Mouse (Mus musculus): ENCODE measurements around the gene Coro6.

The Coro6 gene

DNA sequence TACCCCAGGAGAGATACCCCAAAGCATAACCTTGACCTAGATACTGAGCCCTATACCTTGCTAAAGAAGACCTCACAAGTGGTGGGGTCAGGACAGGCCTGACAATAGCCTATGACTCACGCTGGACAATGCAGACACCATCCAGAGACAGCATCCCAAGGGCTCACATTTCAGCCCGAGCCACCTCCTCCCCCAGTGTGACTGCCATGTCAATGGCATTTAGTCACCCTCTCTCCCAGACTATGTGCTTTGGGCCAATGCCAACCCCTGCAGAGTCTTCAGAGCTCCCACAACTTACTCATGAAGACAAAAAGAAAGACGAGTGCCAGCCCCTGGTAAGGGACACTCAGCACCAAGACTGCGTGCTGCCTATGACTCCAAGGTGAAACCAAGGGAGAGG is 2.5 kb downstream of the Coro6 start:
- DNase-seq (ENCODE audit: low spot score in 2 of 2) = no peak

DNA sequence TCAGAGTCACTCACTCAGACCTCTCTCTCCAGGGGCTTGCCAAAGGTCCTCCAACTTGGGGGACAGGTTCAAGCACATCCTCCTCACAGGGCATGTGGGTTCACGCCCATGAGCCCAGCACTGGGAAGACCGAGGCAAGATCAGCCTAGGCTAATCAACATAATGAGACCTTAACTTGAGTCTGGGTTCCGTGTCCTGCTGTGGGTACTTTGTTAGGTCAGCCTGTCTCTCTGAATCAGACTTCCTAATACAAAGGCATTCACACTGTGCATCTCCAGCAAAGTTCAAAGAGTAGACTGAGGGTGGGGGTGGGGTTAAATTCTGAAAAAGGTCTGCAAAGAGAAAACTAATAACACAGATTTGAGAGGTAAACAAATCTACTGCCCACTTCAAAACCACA is 2.9 kb downstream of the Coro6 start:
- DNase-seq (ENCODE audit: low spot score in 2 of 2) = no peak

DNA sequence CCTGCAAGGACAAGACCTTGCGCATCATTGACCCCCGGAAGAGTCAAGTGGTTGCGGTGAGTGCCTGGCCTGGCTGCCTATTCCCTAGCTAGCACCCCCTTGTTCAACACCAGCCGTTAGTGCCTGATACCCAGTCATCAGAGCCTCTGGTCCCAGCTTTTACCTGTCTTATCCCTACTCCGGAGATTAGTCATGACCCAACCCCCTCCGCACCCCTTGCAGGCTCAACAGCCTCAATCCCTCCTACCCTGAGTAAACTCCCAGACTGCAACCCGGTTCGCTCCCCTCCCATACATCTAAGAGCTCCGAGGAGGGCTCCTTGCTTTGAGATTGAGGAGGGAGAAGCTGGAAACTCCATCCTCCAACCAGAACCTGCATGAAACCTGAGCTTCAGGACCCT is 4.3 kb downstream of the Coro6 start:
- DNase-seq (ENCODE audit: low spot score in 2 of 2) = no peak

DNA sequence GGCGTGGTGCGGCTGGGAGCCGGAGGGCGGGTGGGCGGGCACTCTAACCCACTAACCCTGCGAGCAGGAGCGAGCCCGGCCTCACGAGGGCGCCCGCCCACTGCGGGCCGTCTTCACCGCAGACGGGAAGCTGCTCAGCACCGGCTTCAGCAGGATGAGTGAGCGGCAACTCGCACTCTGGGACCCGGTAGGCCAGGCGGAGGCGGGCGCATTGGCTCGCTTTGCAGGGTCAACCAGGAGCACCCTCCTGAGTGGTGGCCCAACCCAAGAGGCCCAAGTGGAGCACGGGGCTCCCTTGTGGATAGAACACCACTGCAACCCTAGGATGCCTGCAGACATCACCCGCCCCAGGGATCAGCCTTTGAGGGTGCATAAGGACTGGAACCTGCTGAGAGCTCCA is 4.9 kb downstream of the Coro6 start:
- peak; percentile 59 to 84 for DNase-seq (ENCODE audit: low spot score in 2 of 2)

DNA sequence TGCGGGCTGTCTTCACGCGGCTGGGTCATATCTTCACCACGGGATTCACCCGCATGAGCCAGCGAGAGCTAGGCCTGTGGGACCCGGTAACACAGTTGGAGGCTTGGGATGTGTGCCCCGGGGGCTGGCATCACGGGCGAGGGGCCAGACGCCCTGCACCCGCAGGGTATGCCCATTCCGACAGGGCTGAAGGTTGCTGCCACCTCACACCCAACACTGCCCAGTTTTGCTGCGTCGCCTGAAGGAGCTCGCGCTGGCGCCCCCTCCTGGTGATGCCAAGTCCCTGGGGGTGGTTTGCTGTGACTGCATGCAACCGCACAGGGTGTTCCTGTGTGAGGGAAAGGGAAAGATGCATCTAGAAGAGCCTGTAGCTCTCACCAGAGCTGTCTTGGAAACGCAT is 5.6 kb downstream of the Coro6 start:
- peak; percentile 70 to 90 for DNase-seq (ENCODE audit: low spot score in 2 of 2)

DNA sequence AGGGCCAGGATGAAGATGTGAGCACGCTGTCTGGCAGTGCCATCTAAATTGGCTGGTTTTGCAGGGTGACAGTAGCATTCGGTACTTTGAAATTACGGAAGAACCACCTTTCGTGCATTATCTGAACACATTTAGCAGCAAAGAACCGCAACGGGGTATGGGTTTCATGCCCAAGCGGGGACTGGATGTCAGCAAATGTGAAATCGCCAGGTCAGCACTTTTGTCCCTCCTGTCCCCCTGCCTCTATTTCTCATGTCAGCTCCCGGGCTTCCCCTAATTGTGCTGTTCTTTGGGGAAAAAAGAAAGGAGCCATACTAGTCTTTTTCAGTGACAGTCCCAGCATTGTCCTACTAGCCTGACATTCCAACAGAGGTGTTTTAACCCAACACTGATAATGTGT is 6.2 kb downstream of the Coro6 start:
- DNase-seq (ENCODE audit: low spot score in 2 of 2) = no peak

DNA sequence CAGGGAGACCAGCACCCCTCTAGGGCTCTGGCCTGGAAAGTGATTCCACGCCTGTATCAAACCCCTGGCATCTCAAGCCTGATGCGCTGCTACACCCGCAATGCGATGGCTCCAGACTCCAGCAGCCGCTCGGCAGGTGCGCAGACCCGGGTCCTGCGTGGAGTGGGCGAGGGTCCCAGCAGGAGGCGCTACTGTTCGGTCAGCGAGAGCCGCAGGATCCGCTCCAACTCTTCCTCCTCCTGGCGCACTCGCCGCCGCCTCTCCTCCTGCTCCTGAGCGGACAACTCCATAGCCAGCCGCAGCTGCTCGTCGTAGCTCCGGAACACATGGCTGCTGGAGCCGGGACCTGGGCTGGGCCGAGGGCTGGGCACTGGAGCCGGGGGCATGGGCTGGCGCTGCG is 9.2 kb downstream of the Coro6 start:
- no peak for DNase-seq (ENCODE audit: low spot score in 2 of 2)

DNA sequence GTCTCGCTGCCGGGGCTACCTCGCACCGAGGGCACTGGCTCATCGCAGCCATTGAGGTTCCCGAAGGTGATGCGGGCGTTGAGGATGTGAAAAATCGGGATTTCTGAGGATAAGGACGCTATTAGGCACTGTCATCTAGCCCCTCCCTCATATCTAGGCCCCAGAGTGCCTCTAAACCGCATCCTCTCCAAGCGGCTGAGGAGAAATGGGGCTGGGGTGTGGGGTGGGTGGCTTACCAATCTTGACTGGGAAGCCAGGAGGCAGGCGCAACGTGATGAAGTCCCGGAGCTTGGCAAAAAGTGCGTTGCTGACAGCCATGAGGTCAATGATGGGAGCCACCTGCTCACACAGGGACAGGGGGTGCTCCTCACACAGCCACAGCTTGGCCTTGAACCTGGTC is 10.6 kb downstream of the Coro6 start:
- DNase-seq (ENCODE audit: low spot score in 2 of 2) = no peak

DNA sequence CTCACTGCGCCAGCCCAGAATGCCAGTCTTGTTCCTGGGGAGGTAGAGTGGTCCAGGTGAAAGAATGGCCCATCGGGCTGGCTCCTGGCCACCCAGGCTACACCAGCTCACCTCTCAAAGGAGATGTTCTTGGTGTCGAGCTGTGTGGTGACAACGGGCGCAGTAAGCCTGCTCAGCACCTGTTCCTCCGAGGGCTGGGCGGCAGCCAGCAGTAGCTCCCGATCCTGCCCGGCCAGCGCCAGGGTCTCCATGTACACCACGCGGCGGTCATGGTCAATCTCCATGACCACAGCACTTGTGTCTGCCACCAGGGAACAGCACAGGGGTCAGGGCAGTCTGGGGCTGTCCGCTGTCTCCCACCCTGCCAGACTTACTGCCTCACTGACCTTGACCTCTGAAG is 14.0 kb downstream of the Coro6 start:
- DNase-seq (ENCODE audit: low spot score in 2 of 2) = no peak

DNA sequence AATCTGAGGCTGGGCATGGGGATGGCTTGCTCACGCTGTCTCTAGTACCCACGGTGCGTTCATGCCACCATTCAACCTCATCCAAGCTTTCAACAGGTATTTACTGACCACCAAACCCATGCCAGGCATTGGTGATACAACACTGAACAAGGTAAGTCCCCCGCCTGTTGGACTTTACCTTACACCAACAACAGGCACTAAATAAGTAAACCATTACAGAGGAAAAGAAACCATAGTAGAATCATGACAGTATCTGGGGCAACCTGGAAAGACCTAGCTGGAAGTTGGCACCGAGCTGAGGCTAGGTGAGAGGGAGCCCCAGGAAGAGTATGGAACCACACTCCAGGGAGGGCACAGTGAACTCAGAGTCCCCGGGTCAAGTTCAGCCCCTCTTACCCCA is 14.7 kb downstream of the Coro6 start:
- no peak for DNase-seq (ENCODE audit: low spot score in 2 of 2)

DNA sequence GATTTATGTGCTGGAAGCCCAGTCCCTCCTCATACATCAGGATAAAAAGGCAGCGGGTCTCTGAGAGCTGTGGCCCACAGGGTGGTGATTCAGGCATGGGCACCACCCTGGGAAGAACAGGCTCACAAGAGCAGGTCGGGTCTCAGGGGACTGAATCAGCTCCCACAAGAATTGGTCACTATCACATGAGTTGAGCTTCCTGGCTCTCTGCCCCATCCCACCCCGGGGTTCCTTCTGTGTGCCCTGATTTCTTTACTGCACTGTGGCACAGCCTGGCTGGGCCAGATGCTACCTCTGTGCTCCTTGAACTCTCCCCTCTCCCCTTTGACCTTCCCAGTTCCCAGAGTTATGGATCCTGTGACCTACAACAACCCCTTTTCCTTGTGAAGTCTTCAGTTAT is 20.8 kb downstream of the Coro6 start:
- DNase-seq (ENCODE audit: low spot score in 2 of 2) = no peak

DNA sequence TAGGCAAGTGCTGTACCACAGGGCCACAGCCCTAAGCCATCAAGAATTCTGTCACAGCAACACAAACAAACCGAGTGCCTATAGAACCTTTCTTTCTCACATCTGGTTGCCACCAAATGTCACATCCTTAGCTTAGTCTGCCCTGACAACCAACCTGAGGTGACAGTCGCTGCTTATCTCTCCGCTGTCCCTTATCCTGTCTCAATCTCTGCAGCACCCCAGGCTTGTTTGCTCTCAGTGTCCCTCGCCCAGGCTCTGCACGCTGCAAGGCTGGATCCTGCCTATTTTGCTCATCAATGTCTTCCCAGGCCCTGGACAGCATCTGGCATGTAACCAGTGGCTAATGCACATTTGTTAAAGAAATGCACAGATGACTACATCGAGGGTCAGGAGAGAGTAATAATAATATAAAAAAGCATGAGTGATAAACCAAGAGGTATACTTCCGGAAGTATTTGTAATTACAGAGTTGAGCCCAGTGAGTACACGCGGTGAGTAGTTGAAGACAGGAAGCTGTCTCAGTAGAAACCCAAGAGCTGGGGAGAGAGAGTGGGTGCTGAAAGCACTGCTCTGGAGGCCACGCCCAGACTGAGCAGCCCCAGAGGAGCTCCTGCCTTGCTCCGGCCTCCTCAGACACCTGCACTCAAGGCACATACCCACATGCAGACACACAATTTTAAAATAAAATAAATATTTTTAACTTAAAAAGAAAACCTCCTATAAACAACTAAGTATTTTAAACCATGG is 21.5 kb downstream of the Coro6 start:
- DNase-seq (ENCODE audit: low spot score in 2 of 2) = peak in 1 of 2 experiments; percentile 49

DNA sequence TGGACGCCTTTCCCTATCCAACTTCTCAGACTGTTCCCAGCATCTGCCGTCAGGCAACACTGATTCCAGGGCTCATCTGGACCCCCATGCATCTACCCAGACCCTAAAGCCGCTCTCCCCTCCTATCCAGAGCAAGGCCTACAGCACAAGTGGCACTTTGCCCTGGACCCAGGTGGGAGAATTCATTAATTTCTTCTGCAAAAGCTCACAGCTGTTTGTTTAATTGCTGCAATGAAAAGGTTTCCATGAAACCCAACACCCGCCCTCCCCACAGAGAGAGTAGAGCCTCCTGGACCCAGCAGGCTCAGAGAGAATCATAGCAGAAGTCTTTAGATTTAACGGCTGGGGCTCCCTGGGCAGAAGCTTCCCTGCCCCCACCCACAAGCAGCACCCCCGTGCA is 23.0 kb downstream of the Coro6 start:
- DNase-seq (ENCODE audit: low spot score in 2 of 2) = no peak

DNA sequence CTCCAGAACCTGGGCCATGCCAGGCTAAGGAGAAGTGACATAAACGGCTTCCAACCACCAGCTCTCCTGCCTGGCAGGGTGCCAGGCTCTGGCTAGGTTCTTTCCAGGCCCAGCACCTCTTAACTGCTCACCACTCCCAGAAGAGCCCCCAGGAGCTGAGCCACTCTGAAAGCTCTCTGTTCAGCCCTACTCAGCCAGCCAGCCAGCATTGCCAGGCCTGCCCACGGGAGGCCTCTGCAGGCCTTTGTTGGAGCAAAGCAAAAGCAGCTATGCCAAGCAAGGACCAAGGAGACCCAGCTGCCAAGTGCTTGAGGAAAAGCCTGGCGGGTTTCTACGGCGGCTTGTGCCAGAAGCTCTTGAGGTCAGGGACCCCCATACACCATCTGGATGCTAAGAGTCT is 24.6 kb downstream of the Coro6 start:
- DNase-seq (ENCODE audit: low spot score in 2 of 2) = no peak

DNA sequence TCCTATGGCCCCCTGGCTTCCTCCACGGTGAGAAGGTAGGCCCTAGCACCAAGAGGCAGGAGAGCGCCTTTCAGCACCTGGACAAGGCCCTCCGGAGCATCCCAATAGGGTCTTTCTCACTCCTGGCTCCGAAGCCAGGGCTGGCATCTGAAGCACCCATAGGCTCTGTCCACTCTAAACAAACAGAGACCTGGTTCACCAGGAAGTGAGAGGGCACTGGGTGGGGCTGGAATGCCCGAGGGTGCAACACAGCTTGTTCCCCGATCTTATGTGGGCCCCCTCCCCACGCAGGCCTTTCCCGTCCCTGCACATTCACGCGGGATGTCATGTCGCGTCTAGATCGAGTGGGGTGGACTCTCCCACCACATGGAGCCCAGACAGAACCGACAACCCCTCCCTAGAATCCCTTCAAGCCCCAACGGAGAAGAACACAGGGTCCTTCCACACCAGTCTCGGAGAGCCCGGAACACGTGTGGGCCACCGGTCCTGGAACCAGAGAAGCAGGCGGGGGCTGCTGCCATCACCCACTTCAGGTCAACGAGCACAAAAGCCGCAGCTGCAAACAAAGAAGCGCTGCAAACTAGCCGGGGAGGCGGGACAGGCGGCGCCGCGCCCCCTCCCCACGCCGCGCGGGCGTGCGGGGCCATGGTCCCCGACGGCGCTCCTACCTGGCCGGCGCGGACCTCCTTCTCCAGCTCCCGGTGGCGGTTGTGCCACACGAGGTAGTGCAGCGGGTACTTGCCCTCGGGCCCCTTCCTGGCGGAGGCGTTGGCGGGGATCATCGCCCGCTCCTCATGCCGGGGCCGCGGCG is 26.8 kb downstream of the Coro6 start:
- no peak for DNase-seq (ENCODE audit: low spot score in 2 of 2)

DNA sequence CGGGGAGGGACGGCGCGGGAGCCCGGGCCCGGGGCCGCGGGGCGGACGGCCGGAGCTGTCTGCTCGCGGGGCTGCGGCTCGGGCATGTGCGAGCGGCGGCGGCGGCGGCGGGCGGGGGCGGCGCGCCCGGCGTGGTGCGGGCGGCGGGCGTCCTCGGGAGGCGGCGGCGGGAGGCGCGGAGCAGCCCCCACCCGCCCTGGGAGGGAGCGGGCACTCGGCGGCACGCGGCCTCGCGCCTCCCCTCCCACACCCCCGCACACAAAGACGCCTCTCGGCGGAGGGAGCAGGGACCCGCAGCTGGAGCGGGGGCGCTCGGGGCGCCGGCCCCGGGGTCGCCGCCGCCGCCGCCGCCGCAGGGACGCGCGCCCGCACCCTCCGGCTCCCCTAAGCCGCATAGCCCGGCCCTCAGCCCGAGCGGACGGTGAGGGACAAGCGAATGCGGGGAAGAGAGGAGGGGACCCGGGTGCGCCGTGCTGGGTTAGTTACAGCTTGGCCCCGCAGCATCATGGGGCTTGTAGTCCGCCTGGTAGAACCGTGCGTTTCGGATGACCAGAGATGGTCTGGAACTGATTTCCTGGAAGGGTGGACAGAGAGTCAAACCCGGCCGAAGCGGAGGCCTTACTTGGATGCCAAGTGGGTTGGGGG is 27.5 kb downstream of the Coro6 start, which contains the start of gene Ankrd13b:
Gene Ankrd13b, minus strand, starts transcription at position 88 of the 645 bp plus-strand sequence.
- peak; percentile 37 to 65 for DNase-seq (ENCODE audit: low spot score in 2 of 2)

DNA sequence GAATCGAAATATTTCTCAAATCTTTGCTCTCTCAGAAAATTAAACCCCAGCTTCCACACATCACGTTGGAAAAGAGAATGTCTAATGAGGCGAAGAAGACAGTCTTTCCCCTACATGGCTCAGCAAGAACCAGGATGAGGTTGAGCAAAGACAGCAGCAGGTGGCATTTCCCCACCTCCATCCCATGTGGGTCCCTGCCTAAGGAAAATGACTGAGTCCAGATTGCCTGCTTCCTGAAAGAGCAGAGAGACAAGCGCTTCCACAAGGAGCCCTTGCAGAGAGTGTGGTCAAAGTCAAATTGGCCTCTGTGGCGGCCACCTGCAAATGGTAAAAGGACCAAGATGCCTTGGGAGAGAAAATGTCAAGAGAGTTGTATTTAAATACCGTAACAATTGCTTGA is 28.2 kb downstream of the Coro6 start:
- no peak for DNase-seq (ENCODE audit: low spot score in 2 of 2)

DNA sequence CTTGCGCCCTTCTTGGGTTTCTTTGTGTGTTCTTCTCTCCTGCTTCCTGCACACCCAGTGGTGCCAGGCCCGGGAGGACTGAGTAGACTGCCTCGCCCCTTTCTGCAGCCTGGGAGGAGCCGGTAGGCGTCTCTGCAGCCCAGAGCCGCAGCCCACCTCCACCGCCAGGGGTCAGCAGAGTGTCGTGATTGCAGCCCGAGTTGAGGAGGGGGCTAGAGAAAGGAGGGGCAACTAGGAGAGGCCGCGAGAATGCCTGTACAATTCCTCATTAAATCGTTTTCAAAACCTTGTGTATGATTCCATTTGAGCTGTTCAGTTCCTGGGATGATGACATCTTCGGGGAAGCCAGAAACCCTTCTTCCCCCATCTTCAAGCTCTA is 28.9 kb downstream of the Coro6 start:
- DNase-seq (ENCODE audit: low spot score in 2 of 2) = peak; percentile 82 to 90

DNA sequence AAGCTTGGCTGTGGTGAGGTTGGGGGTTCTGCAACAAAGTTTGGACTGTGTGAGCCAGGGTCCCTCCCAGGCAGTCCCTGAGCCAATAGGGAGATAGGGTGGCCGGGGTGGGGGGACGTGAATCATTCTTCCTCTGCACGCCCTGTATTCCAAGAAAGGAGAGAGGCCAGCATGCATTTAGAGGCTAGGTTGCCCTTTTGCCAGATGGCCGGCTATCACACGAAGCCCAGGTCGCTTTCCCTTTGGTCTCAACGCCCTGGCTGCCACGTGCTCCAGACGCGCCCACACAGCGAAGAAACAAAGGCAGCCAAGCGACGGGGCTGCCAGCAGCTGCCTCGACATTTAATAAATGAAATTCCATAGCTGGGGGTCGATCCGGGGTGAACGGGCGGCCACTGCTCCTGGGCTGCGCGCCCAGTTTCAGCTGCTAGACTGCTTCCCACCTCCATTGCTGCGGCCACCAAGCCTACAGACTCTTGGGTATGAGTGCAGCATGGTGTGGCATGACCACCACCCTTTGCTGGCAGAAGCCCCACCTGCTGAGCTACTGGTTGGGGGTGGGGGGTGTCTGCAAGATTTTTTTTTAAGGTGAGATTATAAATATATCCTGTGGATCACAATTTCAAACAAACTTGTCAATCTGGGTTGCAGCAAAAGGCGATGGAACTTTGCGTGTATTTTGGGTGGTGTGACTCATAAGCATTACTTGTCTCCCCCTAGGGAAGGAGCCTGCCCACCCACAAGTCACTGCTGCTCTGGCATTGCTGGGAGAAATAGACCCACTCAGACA is 29.5 kb downstream of the Coro6 start:
- DNase-seq (ENCODE audit: low spot score in 2 of 2) = peak in 1 of 2 experiments; percentile 32

DNA sequence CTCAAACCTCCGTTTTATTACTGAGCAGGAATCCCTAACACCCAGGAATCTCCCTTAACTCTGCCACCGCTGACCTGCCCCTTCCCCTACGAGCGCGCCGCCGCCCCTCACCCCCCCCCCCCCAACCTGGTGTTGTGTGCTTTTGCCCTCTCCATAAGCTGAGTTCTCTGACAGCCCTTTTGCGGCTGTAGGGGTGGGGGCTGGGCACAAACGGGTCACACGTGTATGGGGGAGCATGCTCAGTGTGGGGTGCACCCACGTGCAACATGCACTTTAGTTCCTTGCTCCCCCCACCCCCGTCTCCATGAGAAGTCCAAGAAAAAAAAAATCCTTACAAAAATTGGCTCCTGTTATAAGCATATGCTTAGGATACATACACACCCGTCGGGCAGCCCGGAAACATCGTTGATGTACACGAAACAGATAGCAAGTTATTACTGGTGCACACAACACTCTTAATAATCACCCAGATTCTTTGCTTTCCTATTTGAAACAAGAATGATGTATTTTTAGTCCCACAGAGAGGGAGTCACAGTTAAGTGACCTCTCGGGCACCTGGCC is 30.2 kb downstream of the Coro6 start:
- DNase-seq (ENCODE audit: low spot score in 2 of 2) = peak in 1 of 2 experiments; percentile 54

DNA sequence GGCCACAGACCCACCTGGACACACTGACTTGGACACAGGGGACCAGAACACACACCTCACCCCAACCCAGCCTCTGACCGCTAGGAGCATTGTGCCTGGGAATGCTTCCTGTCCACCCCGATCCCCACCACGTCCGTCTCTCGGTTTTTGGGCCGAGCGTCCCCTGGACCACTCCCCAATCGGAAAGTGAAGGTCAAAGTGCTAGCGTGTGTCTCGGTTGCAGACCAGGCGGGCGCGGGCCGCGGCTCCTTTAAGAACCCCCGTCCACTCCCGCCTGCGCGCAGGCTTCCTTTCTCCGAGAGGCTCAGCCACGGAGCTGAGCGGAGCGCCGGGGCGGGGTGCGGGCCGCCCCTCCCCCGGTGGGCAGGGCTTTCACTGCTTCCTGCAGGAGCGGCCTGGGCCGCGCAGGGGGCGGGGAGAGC is 30.7 kb downstream of the Coro6 start:
- peak; percentile 73 to 90 for DNase-seq (ENCODE audit: low spot score in 2 of 2)

All from spleen, postnatal 10 days (tissue).